Mouse (Mus musculus): ENCODE measurements around the gene Wfikkn1.

GRCm38 (mm10) chr17:25841117-25841880 lies 39.4 kb downstream of the Wfikkn1 start, which contains the start of gene Gm20683:
- TF ChIP-seq CTCF (IDR thresholded peaks at IDR 0.05; ENCODE audit: borderline replicate concordance, control insufficient read depth, extremely low read depth, insufficient read depth, low read length, poor library complexity) (no peak), POLR2A (IDR thresholded peaks at IDR 0.05; ENCODE audit: control insufficient read depth, extremely low read depth, insufficient read depth, low read length, poor library complexity) (no peak)
